Mouse (Mus musculus): ENCODE results near the gene Pianp. TPM values are rescaled to one million over a fixed set of nuclear protein-coding genes. Genes with fewer than 3 reads are reported as not detected.

Pianp gene
- total RNA-seq, 2 experiments from 2014 or later = 0.22 to 0.41 TPM

GRCm38 (mm10) chr6:125051237-125051636 lies 54.7 kb downstream of the Pianp start:
- no peak for DNase-seq
- Histone ChIP-seq H3K4me3 (no peak overlapping the region), H3K27ac (no peak overlapping the region)
- TF ChIP-seq CTCF (IDR thresholded peaks at IDR 0.05) = peak; percentile 49
- intact Hi-C loops (cut with DNase I) = no loop called here

Other genes starting within 250 kb of the Pianp start
- not detected for gene Gm45234, start 240.7 kb upstream of the Pianp start, total RNA-seq (2021)
- gene Atn1, start 240.2 kb upstream of the Pianp start, total RNA-seq (2021) = 10 to 100 TPM; 46.4 to 47.9 TPM
- gene Eno2, start 227.0 kb upstream of the Pianp start, total RNA-seq (2021) = 1 to 10 TPM; 1.2 to 2.0 TPM
- under 1 TPM in 1 of 2 experiments, not detected in 1; 0.48 TPM for gene Lrrc23, start 217.0 kb upstream of the Pianp start, total RNA-seq (2021)
- 1 to 10 TPM; 2.0 to 2.5 TPM for gene Spsb2, start 188.0 kb upstream of the Pianp start, total RNA-seq (2021)
- gene Tpi1, start 182.4 kb upstream of the Pianp start, total RNA-seq (2021) = 1,000 to 10,000 TPM; 2,224 to 2,391 TPM
- 10 to 100 TPM; 43.4 to 50.1 TPM for gene Usp5, start 167.2 kb upstream of the Pianp start, total RNA-seq (2021)
- under 1 TPM; 0.26 to 0.31 TPM for gene Cdca3, start 167.1 kb upstream of the Pianp start, total RNA-seq (2021)
- 1 to 10 TPM in 1 of 2 experiments, under 1 TPM in 1; 0.75 to 1.4 TPM for gene Gnb3, start 156.4 kb upstream of the Pianp start, total RNA-seq (2021)
- 1 to 10 TPM; 4.1 to 7.1 TPM for gene P3h3, start 138.9 kb upstream of the Pianp start, total RNA-seq (2021)
- not detected for gene Gpr162, start 132.7 kb upstream of the Pianp start, total RNA-seq (2021)
- gene Cd4, start 108.5 kb upstream of the Pianp start, total RNA-seq (2021) = not detected
- gene Lag3, start 85.0 kb upstream of the Pianp start, total RNA-seq (2021) = under 1 TPM; 0.11 to 0.13 TPM
- gene Ptms, start 76.6 kb upstream of the Pianp start, total RNA-seq (2021) = 10 to 100 TPM; 65.5 to 99.4 TPM
- 100 to 1,000 TPM; 202 to 204 TPM for gene Mlf2, start 65.3 kb upstream of the Pianp start, total RNA-seq (2021)
- 100 to 1,000 TPM; 108 to 115 TPM for gene Cops7a, start 31.2 kb upstream of the Pianp start, total RNA-seq (2021)
- gene Zfp384, start 12.5 kb downstream of the Pianp start, total RNA-seq (2021) = 10 to 100 TPM; 24.4 to 28.0 TPM
- gene Ing4, start 43.1 kb downstream of the Pianp start, total RNA-seq (2021) = 10 to 100 TPM; 26.8 to 28.3 TPM
- 1 to 10 TPM; 2.4 to 4.5 TPM for gene Acrbp, start 53.0 kb downstream of the Pianp start, total RNA-seq (2021)
- not detected for gene Lpar5, start 71.2 kb downstream of the Pianp start, total RNA-seq (2021)
- gene Chd4, start 99.3 kb downstream of the Pianp start, total RNA-seq (2021) = 10 to 100 TPM; 68.8 to 71.2 TPM
- 10 to 100 TPM; 17.9 to 18.1 TPM for gene Nop2, start 135.2 kb downstream of the Pianp start, total RNA-seq (2021)
- gene Iffo1, start 148.5 kb downstream of the Pianp start, total RNA-seq (2021) = 1 to 10 TPM; 7.8 to 9.4 TPM
- gene Gapdh, start 169.8 kb downstream of the Pianp start, total RNA-seq (2021) = over 10,000 TPM in 1 of 2 experiments, 1,000 to 10,000 TPM in 1; 9,742 to 11,894 TPM
- 1 to 10 TPM; 6.5 to 9.8 TPM for gene Ncapd2, start 195.0 kb downstream of the Pianp start, total RNA-seq (2021)
- 100 to 1,000 TPM; 214 to 262 TPM for gene Mrpl51, start 195.1 kb downstream of the Pianp start, total RNA-seq (2021)
- 10 to 100 TPM; 14.3 to 16.0 TPM for gene Vamp1, start 218.9 kb downstream of the Pianp start, total RNA-seq (2021)
- 1 to 10 TPM; 2.4 to 2.6 TPM for gene Tapbpl, start 235.2 kb downstream of the Pianp start, total RNA-seq (2021)
- gene Cd27, start 240.3 kb downstream of the Pianp start, total RNA-seq (2021) = under 1 TPM; 0.31 to 0.64 TPM

Measured in gastrocnemius, adult 2 months (tissue).